Mouse (Mus musculus) liver, postnatal 0 days (tissue): Measurements from ENCODE around the gene Tnfsf13.

Experiments
- CTCF ChIP-seq: sonication (generic); IDR thresholded peaks from 2 replicates; pipeline ENCODE4 v1.5.1; 2016; ENCODE audit warnings: antibody characterized with exemption, low read depth
- EP300 ChIP-seq: IDR thresholded peaks from 2 replicates; pipeline ENCODE4 v1.6.1; 2016; ENCODE audit warnings: antibody characterized with exemption, low read depth, mild to moderate bottlenecking

DNA sequence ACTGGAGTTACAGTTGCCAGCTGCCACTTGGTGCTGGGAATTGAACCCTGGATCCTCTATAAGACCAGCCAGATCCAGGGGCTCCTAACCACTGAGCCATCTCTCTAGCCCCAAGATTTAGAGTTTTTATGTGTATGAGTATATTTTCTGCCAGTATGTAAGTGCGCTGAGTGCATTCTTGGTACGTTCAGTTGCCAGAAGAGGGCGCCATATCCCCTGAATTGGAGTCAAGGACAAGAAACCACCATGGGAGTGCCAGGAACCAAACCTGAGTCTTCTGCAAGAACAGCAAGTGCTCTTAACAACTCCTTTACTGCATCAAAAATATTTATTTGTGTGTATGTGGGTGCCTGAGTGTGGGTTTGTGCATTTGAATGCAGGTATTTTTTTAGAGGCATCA lies 43.5 kb upstream of the Tnfsf13 start:
- TF ChIP-seq CTCF: peak; percentile 82
- no peak for TF ChIP-seq EP300
